Mouse (Mus musculus) bone marrow, adult 2 months (tissue): ENCODE results near the gene Rpp14.

Experiments used
- CTCF ChIP-seq: fragments of 200-500 bp; IDR thresholded peaks from 2 replicates; pipeline ENCODE4 v1.5.1; 2011; ENCODE audit warnings: low read length, control low read depth; ENCODE audit not compliant: control insufficient read depth, insufficient read depth
- POLR2A ChIP-seq: fragments of 200-500 bp; IDR thresholded peaks from 2 replicates; pipeline ENCODE4 v1.6.1; 2011; ENCODE audit warnings: low read depth, mild to moderate bottlenecking, control low read depth, low read length, borderline replicate concordance; ENCODE audit not compliant: control insufficient read depth

DNA sequence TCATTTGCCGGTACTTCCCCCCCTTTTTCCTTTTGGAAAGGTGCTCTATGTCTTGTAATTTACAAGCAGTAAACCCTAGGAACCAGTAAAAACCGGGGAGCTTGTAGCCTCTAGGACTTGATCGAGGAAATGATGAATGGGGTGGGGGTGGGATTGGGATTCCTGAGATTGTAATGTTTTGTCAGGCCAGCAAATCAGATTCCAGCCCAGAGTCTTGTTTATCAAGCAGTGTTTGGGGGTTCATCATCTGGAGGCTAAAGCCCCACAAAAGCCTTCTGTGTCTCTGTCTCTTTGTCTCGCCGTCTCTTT is 18.5 kb downstream of the Rpp14 start:
- TF ChIP-seq CTCF: no peak
- no peak for TF ChIP-seq POLR2A
